Mouse (Mus musculus) C2C12 (cell line): ENCODE measurements around the gene Klf12.

Experiments used
- CTCF ChIP-seq: IDR thresholded peaks from one replicate; pipeline ENCODE4 v1.5.1; 2011; ENCODE audit not compliant: control insufficient read depth, insufficient read depth, insufficient read length
- FOSL1 ChIP-seq: IDR thresholded peaks from one replicate; pipeline ENCODE4 v1.8.0; 2011; ENCODE audit warnings: mild to moderate bottlenecking, low read length; ENCODE audit not compliant: poor library complexity, insufficient read depth, severe bottlenecking
- MAX ChIP-seq: IDR thresholded peaks from one replicate; pipeline ENCODE4 v1.6.1; 2011; ENCODE audit warnings: mild to moderate bottlenecking, control low read depth
- MYOG ChIP-seq: IDR thresholded peaks from one replicate; pipeline ENCODE4 v1.6.1; 2011; ENCODE audit not compliant: control insufficient read depth, insufficient read length; ENCODE audit errors: extremely low read depth
- USF1 ChIP-seq: IDR thresholded peaks from one replicate; pipeline ENCODE4 v1.6.1; 2011; ENCODE audit warnings: low read depth, mild to moderate bottlenecking, control low read depth, moderate library complexity

DNA sequence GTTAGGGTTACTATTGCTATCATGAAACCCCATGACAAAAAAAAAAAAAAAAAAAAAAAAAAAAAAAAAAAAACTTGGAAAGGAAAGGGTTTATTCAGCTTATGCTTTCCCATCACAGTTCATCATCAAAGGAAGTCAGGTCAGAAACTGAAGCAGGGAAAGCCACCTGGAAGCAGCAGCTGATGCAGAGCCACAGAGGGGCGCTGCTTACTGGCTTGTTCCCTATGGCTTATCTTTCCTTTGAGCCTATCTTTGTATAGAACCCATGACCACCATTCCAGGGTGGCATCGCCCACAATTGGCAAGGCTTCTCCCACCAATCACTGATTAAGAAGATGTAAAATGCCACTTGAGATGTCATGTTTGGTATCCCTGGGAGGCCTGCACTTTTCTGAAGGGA is 119.4 kb downstream of the Klf12 start:
- TF ChIP-seq FOSL1 (no peak), CTCF (no peak), USF1 (no peak), MAX (no peak), MYOG (no peak)
